Mouse (Mus musculus) bone marrow macrophage, adult 2 months (primary cell): Measurements from ENCODE around the gene Dync1h1.

Experiments
- CTCF ChIP-seq: IDR thresholded peaks from 2 replicates; pipeline ENCODE4 v1.5.1; 2012; ENCODE audit warnings: low read depth, mild to moderate bottlenecking, low read length, moderate library complexity
- POLR2A ChIP-seq: IDR thresholded peaks from 2 replicates; pipeline ENCODE4 v1.6.1; 2012; ENCODE audit warnings: mild to moderate bottlenecking, low read depth, low read length, borderline replicate concordance

GRCm38 (mm10) chr12:110608460-110609152 lies 7.4 kb downstream of the Dync1h1 start:
- no peak for TF ChIP-seq CTCF
- TF ChIP-seq POLR2A: no peak
